Mouse (Mus musculus): Measurements from ENCODE around the gene Mccc2. TPM values are rescaled to one million over a fixed set of nuclear protein-coding genes. Genes with fewer than 3 reads are reported as not detected.

The Mccc2 gene
- polyA plus RNA-seq, 2 experiments: 6.9 to 14.7 TPM

DNA sequence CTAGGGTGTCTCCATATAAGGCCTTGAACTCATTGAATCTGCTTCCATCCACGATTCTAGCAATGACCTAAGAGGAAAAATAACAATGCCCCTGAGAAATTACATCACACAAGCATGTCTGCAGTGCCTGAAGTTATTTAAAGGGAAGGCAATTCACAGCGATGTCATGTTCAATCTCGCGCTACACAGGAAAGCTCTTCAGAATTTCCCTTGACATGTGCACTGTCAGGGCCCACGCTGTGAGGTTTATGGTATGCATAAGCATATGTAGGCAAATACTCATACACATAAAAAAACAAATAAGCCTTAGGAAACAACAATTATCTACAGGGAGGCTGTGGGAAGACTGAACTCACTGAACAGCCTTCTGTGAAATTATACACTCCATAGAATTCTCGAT is 51.6 kb downstream of the Mccc2 start:
- TF ChIP-seq EP300 (IDR thresholded peaks at IDR 0.05; ENCODE audit: low read depth) (no peak), CTCF (IDR thresholded peaks at IDR 0.05; ENCODE audit: low read depth) (no peak)

DNA sequence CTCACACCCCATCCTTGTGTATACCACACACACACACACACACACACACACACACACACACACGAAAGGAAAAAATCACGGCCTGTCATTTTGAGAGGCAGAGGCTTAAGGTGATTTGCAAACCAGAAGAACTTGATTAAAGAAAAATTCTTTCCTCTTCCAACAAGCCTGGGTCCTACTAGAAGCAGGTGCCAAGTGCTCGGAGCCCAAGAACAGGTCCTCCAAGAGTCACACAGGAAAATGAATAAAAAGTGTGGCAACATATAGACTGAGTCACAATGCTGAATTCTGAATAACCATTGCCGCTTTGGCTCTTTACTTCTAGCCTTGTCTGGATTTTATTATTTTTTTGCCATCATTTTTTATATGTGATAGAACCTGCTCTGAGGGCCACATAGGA is 53.8 kb downstream of the Mccc2 start:
- Histone ChIP-seq H3K4me3 (ENCODE audit: insufficient read depth in 1 of 2, low read depth in 2 of 2, low read length in 2 of 2) (no peak overlapping the region), H3K27me3 (ENCODE audit: control insufficient read depth, insufficient read depth, low read length) (no peaks in the 10 kb centered on the region), H3K9me3 (ENCODE audit: control insufficient read depth, low read length) (no peaks in the 10 kb centered on the region), H3K4me2 (ENCODE audit: low read depth) (no peak overlapping the region), H3K36me3 (replicated peaks; ENCODE audit: control insufficient read depth, insufficient read depth, low read depth) (no peaks in the 10 kb centered on the region), H3K9ac (replicated peaks) (no peak overlapping the region), H3K4me1 (replicated peaks; ENCODE audit: control insufficient read depth in 2 of 2, insufficient read depth in 2 of 2, low read length in 1 of 2) (no peaks in the 10 kb centered on the region), H3K27ac (no peak overlapping the region)
- no peak for TF ChIP-seq CTCF (IDR thresholded peaks at IDR 0.05; ENCODE audit: low read depth)
- TF ChIP-seq EP300 (IDR thresholded peaks at IDR 0.05; ENCODE audit: low read depth): no peak
- 76% methylated on average over 4 of the region's 4 CpGs for WGBS (ENCODE audit: insufficient replicate concordance)
- DNase-seq (ENCODE audit: low read depth in 3 of 3, low spot score in 3 of 3): no peak
- ATAC-seq (ENCODE audit: insufficient read depth): no peak

More for the DNA sequence above, 51.6 kb downstream of the Mccc2 start:
- H3K9ac ChIP-seq (replicated peaks): no peak overlapping the region
- no peak overlapping the region for H3K27ac ChIP-seq
- H3K36me3 ChIP-seq (replicated peaks; ENCODE audit: control insufficient read depth, insufficient read depth, low read depth): no peaks in the 10 kb centered on the region
- H3K27me3 ChIP-seq (ENCODE audit: control insufficient read depth, insufficient read depth, low read length): no peaks in the 10 kb centered on the region
- DNase-seq (ENCODE audit: low read depth in 3 of 3, low spot score in 3 of 3) (no peak), ATAC-seq (ENCODE audit: insufficient read depth) (no peak)
- no peak overlapping the region for H3K4me2 ChIP-seq (ENCODE audit: low read depth)
- no peaks in the 10 kb centered on the region for H3K9me3 ChIP-seq (ENCODE audit: control insufficient read depth, low read length)
- H3K4me3 ChIP-seq (ENCODE audit: insufficient read depth in 1 of 2, low read depth in 2 of 2, low read length in 2 of 2): no peak overlapping the region
- WGBS (ENCODE audit: insufficient replicate concordance): 67% methylated on average over 6 of the region's 6 CpGs
- no peaks in the 10 kb centered on the region for H3K4me1 ChIP-seq (replicated peaks; ENCODE audit: control insufficient read depth in 2 of 2, insufficient read depth in 2 of 2, low read length in 1 of 2)

DNA sequence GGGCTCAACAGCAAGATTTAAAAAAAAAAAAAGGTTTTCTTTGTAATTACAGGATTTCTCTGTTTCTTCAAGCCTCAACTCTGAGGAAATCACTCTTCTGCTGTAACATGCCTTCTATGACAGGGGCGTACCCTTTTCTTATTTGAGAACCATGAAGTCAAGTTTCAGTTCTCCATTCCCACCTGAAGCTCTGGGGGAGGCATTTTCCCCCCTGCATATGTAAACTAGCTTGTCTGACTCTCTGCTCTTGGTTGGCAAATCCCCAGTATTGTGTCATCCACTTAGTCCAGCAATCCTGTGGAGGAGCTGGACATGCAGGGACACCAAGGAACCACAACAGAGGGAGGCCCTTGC is 59.9 kb downstream of the Mccc2 start:
- no peaks in the 10 kb centered on the region for H3K9me3 ChIP-seq (ENCODE audit: control insufficient read depth, low read length)
- ATAC-seq (ENCODE audit: insufficient read depth) (no peak), DNase-seq (ENCODE audit: low read depth in 3 of 3, low spot score in 3 of 3) (no peak)
- H3K4me2 ChIP-seq (ENCODE audit: low read depth): no peak overlapping the region
- H3K9ac ChIP-seq (replicated peaks): no peak overlapping the region
- H3K36me3 ChIP-seq (replicated peaks; ENCODE audit: control insufficient read depth, insufficient read depth, low read depth): no peaks in the 10 kb centered on the region
- H3K27me3 ChIP-seq (ENCODE audit: control insufficient read depth, insufficient read depth, low read length): no peaks in the 10 kb centered on the region
- TF ChIP-seq EP300 (IDR thresholded peaks at IDR 0.05; ENCODE audit: low read depth): no peak
- 57% methylated on average over 1 of the region's 1 CpGs for WGBS (ENCODE audit: insufficient replicate concordance)
- H3K27ac ChIP-seq: no peak overlapping the region
- H3K4me3 ChIP-seq (ENCODE audit: insufficient read depth in 1 of 2, low read depth in 2 of 2, low read length in 2 of 2): no peak overlapping the region
- H3K4me1 ChIP-seq (replicated peaks; ENCODE audit: control insufficient read depth in 2 of 2, insufficient read depth in 2 of 2, low read length in 1 of 2): no peaks in the 10 kb centered on the region

DNA sequence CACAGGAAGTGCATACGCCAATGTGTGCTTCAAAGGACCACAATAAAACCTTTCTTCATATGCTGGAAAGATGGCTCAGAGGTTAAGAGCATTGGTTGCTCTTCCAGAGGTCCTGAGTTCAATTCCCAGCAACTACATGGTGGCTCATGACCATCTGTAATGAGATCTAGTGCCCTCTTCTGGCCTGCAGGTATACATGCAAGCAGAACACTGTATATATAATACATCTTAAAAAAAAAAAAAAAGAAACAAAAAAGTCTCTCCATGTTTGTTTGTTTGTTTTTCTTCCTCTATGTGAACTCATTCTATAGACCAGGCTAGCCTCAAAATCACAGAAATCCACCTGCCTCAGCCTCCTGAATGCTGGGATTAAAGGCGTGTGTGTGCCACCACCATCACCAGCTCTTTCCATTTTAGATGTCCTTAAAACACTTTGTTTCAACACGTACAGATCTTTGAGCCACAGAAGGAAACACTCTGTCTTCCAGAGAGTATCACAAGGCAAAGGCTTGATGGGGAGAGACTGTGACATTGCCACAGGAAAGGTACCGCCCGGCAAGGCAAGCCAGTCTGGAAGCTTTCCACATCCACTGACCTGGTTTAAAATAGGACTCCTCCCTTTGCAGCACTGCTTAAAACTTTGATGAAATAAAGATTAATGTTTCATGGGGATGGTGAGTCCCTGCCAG is 60.4 kb downstream of the Mccc2 start:
- no peaks in the 10 kb centered on the region for H3K27me3 ChIP-seq (ENCODE audit: control insufficient read depth, insufficient read depth, low read length)
- H3K4me1 ChIP-seq (replicated peaks; ENCODE audit: control insufficient read depth in 2 of 2, insufficient read depth in 2 of 2, low read length in 1 of 2): no peaks in the 10 kb centered on the region
- DNase-seq (ENCODE audit: low read depth in 3 of 3, low spot score in 3 of 3) (no peak), ATAC-seq (ENCODE audit: insufficient read depth) (no peak)
- no peaks in the 10 kb centered on the region for H3K36me3 ChIP-seq (replicated peaks; ENCODE audit: control insufficient read depth, insufficient read depth, low read depth)
- TF ChIP-seq CTCF (IDR thresholded peaks at IDR 0.05; ENCODE audit: low read depth): no peak; the same call in 1 of the 2 replicates
- TF ChIP-seq EP300 (IDR thresholded peaks at IDR 0.05; ENCODE audit: low read depth): no peak
- H3K4me2 ChIP-seq (ENCODE audit: low read depth): no peak overlapping the region
- H3K9ac ChIP-seq (replicated peaks): no peak overlapping the region
- no peaks in the 10 kb centered on the region for H3K9me3 ChIP-seq (ENCODE audit: control insufficient read depth, low read length)
- no peak overlapping the region for H3K27ac ChIP-seq
- H3K4me3 ChIP-seq (ENCODE audit: insufficient read depth in 1 of 2, low read depth in 2 of 2, low read length in 2 of 2): no peak overlapping the region
- 81% methylated on average over 5 of the region's 5 CpGs for WGBS (ENCODE audit: insufficient replicate concordance)

DNA sequence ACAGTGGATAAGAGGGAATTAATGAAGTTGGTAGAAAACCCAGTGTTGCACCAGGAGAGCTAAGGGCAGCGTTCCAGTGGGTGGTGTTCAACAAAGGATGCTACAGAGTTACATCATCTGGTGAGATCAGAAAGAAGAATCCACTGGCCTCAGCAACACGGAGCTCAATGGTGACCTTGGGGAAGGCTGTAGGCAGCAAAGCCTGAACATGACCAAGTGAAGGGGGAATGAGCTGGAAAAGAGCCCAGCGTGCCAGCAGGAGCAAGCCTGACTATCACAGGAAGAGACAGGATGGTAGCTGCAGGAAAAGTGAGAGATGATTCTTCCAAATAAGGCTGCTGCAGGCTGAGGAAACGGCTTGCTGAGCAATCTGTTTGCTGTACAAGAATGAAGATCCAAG is 68.0 kb downstream of the Mccc2 start:
- ATAC-seq (ENCODE audit: insufficient read depth): no peak
- no peak overlapping the region for H3K4me3 ChIP-seq (ENCODE audit: insufficient read depth in 1 of 2, low read depth in 2 of 2, low read length in 2 of 2)
- no peak overlapping the region for H3K4me2 ChIP-seq (ENCODE audit: low read depth)
- WGBS (ENCODE audit: insufficient replicate concordance): 67% methylated on average over 4 of the region's 4 CpGs
- no peaks in the 10 kb centered on the region for H3K27me3 ChIP-seq (ENCODE audit: control insufficient read depth, insufficient read depth, low read length)
- DNase-seq (ENCODE audit: low read depth in 3 of 3, low spot score in 3 of 3): no peak
- H3K9me3 ChIP-seq (ENCODE audit: control insufficient read depth, low read length): no peaks in the 10 kb centered on the region
- H3K36me3 ChIP-seq (replicated peaks; ENCODE audit: control insufficient read depth, insufficient read depth, low read depth): no peaks in the 10 kb centered on the region
- TF ChIP-seq EP300 (IDR thresholded peaks at IDR 0.05; ENCODE audit: low read depth) (no peak), CTCF (IDR thresholded peaks at IDR 0.05; ENCODE audit: low read depth) (no peak)
- no peak overlapping the region for H3K27ac ChIP-seq
- no peaks in the 10 kb centered on the region for H3K4me1 ChIP-seq (replicated peaks; ENCODE audit: control insufficient read depth in 2 of 2, insufficient read depth in 2 of 2, low read length in 1 of 2)
- no peak overlapping the region for H3K9ac ChIP-seq (replicated peaks)

Data from liver, embryonic 14.5 days (tissue).